Mouse (Mus musculus): ENCODE results near the gene Ctnnbip1. TPM values are rescaled to one million over a fixed set of nuclear protein-coding genes. Genes with fewer than 3 reads are reported as not detected.
A peak's percentile ranks its signal among the peaks of the same experiment; 100 is the strongest.

Gene Ctnnbip1
- total RNA-seq, 2 experiments from 2014 or later, result 33.6 to 37.4 TPM

DNA sequence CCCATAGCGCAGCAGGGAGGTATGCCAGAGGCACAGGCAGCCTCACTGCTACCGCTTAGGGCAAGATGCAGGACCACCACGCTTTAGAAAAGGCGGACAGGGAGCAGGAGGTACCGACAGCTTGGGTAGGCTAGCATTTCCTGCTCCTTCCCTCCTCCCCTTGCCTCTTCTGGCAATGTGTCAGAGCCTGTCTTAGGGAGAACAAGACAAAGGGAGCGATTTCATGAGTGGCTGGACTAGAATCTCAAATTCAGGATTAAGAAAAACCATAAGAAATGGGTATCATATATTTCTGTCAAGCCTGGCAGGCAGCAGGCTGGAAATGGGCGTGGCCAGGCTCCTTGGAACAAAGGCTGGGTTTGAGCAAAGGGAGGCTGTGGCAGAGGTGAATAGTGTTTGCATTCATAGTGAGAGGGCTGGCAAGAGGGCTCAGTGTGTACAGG lies 44.9 kb downstream of the Ctnnbip1 start:
- no peak for DNase-seq

DNA sequence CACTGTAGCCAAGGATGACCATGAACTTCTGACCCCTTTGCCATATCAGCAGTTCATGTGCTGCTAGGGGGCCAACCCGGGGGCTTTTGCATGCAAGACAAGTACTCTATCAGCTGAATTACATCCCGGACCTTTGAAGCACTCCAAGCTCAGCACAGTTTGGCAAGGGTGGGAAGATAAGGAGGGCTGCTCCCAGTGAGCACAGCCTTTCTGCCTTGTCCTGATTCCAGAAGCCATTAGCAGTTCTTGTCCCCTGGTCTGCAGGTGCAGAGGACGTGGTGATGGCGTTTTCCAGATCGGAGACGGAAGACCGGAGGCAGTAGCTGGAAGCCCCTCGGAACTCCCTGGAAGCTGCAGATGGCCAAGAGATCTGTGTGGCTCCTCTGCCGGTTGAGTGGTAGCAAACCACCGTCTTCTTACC lies 45.9 kb downstream of the Ctnnbip1 start:
- no peak for DNase-seq

DNA sequence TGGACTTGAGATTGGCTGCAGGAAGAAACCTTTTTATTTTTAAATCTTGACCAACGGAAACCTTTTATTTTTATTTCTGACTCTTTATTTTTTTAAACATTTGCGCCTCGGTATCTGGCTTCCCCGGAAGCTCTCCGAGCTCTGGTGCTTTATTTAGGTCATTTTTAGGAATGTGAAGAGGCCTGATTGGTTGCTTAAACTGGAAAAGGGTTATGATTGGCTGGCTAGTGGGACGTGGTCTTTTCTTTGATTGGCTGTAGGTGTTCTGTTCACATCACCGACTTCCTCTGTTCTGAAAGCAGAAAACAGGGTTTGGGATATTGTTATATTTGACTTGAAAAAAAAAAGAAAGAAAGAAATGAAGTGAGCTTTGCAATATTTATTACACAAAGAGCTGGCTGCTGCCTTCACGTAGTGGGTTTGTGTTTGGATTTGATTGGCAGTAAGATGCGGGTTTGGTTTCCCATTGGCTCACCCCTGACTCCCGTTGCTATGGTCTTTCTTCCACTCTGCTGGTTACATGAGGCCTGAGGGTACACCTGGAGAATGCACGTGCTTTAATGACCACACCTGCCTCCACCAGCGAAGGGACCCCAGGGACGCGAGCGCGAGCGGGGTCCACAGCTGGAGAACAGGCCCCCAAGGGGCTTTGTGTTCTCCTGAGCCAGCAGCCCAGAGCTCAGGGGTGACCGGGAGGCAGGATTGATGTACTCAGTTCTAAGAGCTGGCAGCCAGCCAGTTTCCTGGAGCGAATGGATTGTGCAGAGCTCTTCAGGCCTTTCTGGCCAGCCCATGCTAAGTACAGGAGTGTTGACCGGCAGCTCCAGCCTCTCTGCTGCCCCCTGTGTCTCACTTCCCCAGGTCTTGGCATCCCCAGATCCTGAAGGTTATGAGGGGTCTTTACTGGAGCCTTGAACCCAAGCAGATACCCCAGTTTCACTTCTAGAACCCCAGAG lies 46.7 kb downstream of the Ctnnbip1 start:
- DNase-seq, result no peak

DNA sequence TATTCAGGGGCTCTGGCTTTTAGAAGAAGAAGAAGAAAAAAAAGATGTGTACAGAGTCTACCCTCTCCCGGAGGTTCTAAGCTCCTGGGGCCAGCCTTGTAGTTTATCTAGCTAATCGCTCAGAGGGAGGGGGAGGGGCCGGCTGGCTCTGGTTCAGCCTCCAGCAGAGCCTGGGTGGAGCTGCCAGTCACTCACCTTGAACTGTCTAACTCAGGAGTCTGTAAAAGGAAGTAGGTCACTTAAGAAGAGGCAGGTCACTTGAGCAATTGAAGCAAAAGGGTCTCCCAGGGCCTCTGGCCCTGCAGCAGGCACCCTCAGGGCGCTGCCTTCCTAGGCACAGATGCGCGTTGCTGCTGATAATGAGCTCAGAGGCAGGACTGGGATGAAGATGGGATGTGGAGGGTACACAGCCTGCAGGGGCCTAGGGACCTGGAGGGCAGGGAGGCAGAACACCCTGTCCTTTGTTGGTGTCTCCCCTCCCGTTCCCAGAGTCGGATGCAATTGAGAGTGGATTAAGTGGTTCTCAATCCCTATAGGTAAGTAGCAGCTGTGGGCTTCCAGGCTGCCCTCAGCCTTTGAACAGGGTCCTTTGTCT lies 49.5 kb downstream of the Ctnnbip1 start:
- DNase-seq, result no peak

DNA sequence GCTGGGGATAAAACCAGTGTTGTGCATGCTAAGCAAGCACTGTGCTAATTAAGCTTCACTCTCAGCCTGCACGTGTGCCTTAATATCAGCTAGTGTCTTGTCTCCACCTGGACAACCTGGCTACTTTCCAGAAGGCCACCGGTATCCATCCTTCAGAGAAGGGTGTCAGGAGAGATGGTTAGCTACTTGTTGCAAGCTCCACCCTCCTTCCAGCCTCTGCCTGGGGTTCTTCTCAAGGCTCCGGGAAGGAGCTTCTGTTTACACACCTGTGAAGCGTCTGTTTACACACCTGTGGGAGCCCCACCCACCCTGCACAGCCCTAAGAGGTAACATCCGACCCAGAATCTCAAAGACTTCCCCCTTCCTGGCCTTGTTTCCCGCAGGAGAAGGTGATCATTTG lies 50.6 kb downstream of the Ctnnbip1 start:
- DNase-seq, result no peak

DNA sequence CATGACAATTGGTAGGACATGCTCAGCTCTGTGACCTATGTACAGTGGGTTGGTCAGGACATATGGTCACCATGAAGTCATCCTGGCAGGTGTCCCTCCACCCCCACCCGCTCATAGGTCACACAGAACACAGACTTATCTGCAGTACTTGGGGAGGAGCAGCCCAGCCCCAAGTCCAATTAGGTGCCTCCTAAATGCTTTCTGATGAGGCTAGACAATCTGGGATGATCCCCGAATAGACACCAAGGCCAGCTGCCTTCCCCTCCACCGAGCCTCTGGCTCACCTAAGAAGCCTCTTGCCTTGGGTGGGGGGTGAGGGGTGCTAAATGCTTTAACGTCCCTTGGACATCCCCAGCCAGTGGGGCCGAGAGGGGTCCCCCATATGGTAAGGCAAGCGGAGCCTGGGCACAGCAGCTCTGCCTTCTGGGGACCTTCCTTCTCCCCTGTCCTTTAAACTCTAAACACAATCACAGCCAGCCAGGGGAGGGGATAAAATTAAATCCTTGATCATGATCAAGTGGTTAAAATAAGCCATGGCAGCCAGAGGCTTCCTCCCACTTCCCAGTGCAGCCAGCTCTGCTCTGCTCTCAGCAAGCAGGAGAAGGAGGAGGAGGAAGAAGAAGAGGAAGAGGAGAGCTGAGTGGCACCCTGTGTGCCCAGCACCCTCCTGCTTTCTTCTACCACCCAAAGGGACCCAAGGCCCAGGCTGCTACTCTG lies 51.9 kb downstream of the Ctnnbip1 start:
- no peak for DNase-seq

DNA sequence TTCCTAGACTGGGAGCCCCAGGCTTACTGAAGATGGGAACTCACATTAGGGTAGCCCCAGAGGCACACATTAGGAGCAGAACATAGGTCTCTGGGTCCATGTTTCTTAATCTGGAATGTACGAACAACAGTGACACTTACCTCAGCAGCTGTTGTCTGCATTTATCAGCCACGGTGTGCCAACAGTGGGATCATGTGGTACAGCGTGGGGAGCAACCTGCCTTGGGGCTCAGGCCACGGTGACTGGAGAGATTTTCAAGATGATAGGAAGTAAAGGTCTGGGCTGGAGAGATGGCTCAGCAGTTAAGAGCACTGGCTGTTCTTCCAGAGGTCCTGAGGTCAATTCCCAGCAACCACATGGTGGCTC lies 52.4 kb downstream of the Ctnnbip1 start:
- DNase-seq, result no peak

DNA sequence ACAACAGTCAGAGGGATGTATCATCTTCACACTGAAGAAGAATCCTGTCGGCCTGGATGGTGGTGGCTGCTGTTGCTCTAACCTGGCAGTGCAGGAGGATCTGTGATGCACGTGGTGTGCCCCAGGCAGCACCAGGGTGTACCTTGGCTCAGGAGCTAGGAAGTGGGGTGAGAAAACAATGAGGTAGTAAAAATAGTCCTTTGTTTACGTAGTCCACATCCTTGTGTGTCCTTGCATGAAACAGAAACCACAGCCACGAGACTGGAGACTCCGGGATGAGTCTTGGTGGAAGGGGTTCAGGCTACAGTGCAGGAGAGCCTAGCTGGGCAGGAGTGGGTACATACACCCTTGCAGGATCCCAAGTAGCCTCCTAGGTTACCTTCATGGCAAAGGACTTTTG lies 53.2 kb downstream of the Ctnnbip1 start:
- DNase-seq, result no peak

DNA sequence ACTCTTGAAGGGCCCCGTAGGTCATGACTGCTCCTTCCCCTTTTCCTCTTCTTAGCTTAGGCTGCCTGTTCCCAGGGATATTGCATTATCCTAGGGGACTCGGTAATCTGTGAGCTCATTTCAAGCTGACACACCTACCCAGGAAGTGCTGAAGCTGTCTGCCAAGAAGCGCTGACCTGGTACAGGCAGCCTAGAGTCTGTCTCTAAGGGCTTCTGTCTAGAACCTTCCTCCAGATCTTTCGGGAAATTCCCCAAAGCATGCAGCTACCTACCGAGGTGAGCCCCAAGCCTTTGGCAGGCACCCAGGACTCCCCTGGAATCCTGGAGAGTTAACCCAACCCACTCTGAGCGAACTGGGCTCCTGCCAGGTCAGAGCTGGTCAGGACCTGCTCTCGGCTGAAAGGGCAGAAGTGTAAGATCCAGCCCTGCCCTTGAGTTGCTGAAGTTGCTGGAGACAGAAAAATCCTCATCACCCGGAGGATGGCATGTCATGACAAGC lies 53.7 kb downstream of the Ctnnbip1 start:
- no peak for DNase-seq

DNA sequence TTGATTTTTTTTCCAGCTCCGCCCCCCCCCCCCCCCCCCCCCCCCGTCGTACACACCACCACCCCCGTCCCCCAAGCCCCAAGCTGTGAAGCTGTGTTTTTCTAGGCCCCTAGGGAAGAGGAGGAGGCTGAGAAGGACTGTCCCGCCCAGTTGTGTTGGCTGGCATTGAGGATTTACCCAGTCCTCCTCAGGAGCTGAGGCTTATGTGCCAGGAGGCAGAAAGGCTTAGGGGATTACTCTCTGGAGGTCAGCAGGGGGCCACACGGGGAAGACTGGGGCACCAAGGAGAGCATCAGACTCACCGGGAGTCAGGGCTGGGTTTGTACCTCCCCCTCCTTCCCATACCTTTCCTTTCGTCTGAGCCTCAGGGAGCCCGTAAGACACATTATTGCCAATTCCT lies 54.4 kb downstream of the Ctnnbip1 start:
- DNase-seq, result no peak

DNA sequence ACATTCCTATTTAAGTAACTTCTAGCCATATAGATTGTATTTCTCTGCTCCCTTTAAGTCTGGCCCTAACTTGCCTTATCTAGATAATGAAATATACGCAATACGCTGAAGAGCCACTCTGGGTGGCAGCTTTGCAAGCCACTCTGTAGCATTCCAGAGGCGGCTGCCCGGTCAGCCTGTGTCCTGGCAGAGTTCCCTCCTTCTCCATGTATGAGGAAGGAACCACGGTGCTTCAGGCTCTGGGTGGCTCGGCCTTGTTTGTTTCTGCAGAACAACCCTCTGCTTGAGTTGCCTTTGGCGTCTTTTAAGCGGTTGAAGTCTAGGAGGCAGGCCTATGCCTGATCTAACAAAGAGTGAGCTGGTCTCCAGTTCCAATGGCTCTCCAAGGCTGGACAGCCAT lies 54.8 kb downstream of the Ctnnbip1 start:
- no peak for DNase-seq

DNA sequence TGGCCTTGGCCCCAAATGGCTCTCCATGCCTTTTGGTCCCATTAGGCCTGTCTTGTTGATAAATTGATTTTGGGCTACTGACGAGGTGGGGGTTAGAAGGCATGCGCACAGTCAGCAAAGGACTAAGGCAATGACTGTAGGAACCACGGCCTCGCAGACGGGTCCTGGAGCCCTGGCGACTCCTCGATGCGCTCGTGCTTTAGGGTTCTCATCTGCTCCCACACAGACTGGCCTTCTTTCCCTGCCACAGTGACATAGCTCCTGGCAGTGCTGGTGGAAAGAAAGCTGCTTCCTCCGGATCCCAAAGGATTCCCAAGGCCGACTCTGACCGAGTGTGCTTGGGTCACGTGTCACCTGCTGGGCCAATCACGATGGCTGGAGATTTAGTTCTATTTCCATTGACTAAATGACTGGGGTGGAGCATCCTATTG lies 56.4 kb downstream of the Ctnnbip1 start:
- DNase-seq, result no peak

DNA sequence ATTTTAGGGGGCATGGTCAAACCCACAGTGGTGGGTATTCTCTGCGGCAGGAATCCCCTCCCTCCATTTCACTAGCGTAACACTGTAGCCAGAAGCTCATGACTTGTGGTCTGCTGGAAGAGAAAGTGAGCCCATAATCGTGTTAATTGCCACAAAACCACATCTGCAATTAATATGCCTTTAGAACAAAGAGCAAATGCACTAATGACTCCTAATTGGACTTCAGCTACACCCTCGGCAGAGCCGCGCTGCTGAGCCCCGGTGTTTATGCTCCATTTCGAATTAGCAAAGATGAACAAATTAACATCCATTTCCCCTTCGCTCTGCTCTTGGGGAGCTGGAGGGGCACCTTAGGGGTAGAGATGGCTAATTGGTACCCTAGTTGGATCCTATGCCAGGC lies 58.0 kb downstream of the Ctnnbip1 start:
- no peak for DNase-seq

DNA sequence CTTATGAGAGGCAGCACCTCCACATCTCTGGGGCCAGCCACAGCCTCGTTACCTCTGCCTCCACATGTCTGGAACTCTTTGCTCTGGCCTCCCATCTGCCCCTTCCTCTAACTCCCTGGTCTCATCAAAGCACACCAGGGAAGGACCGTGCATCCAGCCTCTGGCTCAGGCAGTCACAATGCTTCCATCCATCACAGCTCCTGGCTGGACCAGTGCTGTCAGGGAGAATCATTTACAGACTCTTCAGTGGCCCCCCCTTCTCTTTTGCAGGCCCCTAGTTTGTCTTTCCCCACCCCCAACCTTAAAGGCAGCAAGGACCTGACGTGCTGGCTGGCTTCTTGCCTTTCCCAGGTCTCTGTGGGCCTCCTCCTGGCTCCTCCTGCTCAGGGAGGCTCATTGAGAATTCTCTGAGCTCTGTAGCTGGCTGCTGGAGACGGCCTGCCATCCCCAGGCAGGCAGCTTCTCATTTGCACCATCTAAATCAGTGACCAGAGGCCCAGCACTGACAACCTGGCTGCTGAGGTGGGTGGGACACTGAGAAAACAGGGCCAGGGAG lies 59.0 kb downstream of the Ctnnbip1 start:
- no peak for DNase-seq

DNA sequence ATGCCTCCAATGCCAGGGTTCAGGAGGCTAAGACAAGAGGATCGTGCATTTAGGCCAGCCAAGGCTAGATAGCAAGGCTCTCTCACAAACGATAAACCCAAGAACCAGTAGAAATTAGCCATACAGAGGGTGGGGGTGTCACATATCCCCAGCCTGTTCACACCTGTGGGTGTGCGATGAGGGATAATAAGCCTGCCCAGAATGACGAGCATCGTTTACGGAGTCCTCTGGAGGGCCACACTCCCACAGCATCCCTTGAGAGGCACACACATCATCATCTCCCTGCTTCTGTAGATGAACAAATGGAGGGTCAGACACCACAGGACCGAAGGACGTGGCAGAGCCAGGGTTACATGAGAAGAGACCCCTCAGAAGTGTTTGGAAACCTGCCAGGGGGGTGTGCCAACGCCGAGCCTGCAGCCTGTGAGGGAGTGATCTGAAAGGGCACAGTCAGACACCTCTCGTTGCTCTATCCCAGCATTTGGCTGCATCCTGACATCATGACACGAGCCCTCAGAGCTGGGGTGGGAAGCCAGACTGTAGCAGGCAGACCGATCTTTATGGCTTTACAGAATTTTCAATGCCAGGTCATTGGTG lies 60.1 kb downstream of the Ctnnbip1 start:
- DNase-seq, result no peak

DNA sequence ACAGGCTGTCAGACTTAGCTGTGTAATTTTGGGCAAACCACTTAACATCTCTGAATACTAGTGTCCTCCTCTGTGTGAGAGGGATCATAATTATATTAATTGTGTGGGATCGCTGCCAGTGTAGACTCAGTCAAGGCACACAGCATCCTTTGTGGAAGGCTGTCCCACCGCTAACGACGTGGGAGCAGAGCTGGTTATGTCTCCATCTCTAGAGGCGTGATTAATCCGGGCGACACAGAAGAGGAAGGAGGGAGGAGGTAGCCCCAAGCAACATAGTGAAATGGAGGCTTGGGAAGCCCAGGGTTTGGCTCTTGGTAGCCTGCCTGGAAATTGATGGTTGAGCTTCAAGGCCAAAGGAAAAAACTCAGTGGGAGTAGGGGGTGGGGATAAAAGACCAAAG lies 60.8 kb downstream of the Ctnnbip1 start:
- no peak for DNase-seq

DNA sequence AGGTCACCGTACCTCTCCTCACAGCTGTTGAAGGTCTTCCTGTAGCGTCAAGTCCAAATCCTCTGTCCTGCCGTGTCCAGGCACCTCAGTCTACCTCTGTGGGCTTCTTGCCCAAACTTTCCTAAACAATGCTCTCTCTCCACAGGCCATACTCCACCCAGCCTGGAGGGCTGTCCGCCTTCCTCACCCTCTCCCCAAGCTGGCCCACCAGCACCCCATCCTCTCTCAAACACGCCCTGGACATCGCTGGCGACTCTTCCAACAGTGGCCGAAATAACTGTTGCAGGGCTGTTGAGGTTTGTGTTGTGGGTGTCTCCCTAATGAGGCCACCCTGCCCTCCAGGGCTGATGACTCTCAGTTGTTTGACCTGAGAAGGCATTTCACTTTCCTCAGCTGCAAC lies 67.2 kb downstream of the Ctnnbip1 start:
- DNase-seq, result no peak

DNA sequence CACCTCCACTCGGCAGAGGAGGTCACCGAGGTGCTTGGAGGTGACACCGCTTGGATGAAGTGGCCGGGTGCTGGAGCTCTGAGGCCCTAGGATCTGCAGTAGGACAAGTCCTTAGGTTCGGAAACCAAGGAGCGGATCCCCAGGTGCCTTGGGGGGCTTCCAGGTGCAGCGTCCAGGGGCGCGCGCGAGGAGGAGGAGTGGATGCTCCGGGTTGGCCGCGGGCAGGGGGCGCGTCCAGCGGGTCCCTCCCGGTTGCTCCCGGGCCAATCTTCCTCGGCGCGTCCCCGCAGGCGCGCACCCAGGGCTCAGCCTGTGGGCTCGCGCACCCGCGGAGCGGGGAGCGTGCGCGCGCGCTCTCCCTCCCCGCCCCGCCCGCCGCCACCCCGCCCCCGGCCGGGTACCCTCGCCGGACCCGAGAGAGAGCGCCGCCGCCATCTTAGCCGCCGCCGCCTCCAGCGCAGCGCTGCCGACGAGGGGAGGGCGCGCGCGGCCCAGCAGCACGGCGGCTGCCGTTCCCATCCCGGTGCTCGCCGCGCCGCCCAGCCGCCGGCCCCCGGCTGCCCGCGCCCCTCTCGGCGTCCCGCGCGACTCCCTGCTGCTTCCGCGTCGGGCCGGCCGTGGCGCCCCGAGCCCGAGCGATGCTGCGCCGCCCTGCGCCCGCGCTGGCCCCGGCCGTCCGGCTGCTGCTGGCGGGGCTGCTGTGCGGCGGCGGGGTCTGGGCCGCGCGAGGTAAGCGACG lies 68.2 kb downstream of the Ctnnbip1 start, which contains the start of gene Clstn1:
Clstn1 (plus strand) TSS at position 425 of the 739 bp plus-strand sequence.
- DNase-seq, result peak; percentile 63 to 65

DNA sequence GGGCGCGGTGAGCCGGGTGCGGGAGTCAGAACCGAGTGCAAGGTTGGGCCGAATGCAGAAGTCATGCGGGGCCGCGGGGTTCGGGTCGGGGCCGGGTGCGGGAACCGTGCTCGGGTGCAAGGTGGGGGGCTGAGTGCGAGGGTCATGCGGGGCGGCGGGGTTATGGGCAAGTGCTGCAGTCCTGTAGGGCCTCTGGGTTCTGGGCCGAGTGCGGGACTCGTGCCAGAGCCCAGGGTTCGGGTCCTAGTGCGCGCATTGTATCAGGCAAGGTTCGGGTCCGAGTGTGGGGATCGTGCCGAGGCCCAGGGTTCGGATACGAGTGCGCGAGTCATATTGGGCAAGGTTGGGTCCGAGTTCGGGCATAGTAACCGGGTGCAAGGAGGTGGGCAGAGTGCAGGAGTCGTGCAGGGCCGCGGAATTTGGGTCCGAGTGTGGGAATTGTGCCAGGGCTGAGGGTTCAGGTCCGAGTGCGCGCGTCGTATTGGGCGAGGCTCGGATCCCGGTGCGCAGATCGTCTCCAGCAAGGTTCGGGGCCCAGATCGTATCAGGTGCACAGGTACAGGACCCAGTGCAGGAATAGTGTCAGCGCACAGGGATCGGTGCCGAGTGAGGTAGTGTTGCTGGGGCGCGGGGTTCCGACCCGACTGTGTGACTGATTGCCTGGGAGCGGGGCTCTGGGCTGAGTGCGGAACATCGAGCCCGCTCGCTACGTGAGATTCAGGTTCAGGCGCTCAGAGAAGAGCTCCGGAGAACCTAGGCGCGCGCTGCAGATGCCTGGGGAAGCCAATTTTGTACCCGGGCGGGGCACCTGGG lies 69.0 kb downstream of the Ctnnbip1 start:
- DNase-seq, result peak in 1 of 2 experiments; percentile 42

DNA sequence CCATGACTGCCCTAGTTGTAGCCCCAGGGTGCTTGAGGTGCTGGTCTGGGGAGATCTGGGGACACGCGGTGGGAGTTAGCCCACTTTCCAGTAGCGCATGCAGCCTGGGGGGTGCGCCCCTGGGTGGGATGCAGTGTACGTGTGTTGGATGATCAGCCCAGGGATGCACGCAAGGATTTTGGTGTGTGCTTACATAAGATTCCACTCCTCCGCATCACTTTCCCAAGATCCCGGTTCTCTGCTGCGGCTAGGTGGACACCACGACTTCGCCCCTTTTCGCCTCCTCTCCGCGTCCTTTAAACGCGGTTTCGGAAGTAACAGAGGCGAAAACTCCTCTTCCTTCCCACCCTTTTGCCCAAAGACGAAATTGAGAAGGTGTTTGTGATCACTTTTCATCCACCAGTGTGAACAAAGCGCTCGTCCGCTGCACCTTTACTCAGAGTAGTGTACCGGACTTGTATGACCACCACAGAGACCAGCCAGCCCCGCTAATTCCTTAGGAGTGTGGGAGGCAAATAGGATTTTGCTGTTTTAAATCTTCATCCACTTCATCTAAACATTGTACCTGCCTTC lies 69.6 kb downstream of the Ctnnbip1 start:
- DNase-seq, result peak in 1 of 2 experiments; percentile 41
